Mouse (Mus musculus) limb, embryonic 14.5 days (tissue): ENCODE measurements around the gene Mast4. TPM values are rescaled to one million over a fixed set of nuclear protein-coding genes. Genes with fewer than 3 reads are reported as not detected.

Experiments
- ATAC-seq: fragments of 200-750 bp; cut with Nextera tagmentation; 2 replicates; pipeline ENCODE4 v1.8.0; 2017; ENCODE audit warnings: low read depth, moderate number of reproducible peaks, moderate TSS enrichment; ENCODE audit not compliant: low FRiP score
- DNase-seq: peaks from one replicate; pipeline ENCODE4 v3.0.0-alpha.2; 2015; ENCODE audit warnings: low spot score
- H3K27ac ChIP-seq: fragments of 300-500 bp; sonication (generic); replicated peaks from 2 replicates; pipeline ENCODE4 v1.5.1; 2014; ENCODE audit warnings: low read depth, mild to moderate bottlenecking, low read length, moderate library complexity, mixed read lengths
- H3K27me3 ChIP-seq: fragments of 300-500 bp; sonication (generic); 2 replicates; pipeline ENCODE4 v1.6.1; 2014; ENCODE audit warnings: low read length, mixed read lengths; ENCODE audit not compliant: control insufficient read depth, insufficient read depth
- H3K36me3 ChIP-seq: fragments of 300-500 bp; sonication (generic); 2 replicates; pipeline ENCODE4 v1.6.1; 2014; ENCODE audit warnings: mild to moderate bottlenecking, low read length, moderate library complexity, mixed read lengths; ENCODE audit not compliant: control insufficient read depth, insufficient read depth
- H3K4me1 ChIP-seq: fragments of 300-500 bp; sonication (generic); 2 replicates; pipeline ENCODE4 v1.6.1; 2014; ENCODE audit warnings: antibody characterized with exemption, low read length, mixed read lengths; ENCODE audit not compliant: control insufficient read depth, insufficient read depth
- H3K4me2 ChIP-seq: fragments of 300-500 bp; sonication (generic); replicated peaks from 2 replicates; pipeline ENCODE4 v1.6.1; 2014; ENCODE audit warnings: low read depth, mild to moderate bottlenecking, low read length, moderate library complexity; ENCODE audit not compliant: severe bottlenecking
- H3K4me3 ChIP-seq: fragments of 300-500 bp; sonication (generic); replicated peaks from 2 replicates; pipeline ENCODE4 v1.5.1; 2014; ENCODE audit warnings: low read length
- H3K9ac ChIP-seq: fragments of 300-500 bp; sonication (generic); 2 replicates; pipeline ENCODE4 v1.6.1; 2014; ENCODE audit warnings: mild to moderate bottlenecking, low read depth, low read length, moderate library complexity; ENCODE audit not compliant: severe bottlenecking
- H3K9me3 ChIP-seq: fragments of 300-500 bp; sonication (generic); 2 replicates; pipeline ENCODE4 v1.6.1; 2016; ENCODE audit warnings: low read length; ENCODE audit not compliant: control insufficient read depth
- POLR2A ChIP-seq: fragments of 200-500 bp; IDR thresholded peaks from 2 replicates; pipeline ENCODE4 v1.8.0; 2012; ENCODE audit warnings: inconsistent platforms, mild to moderate bottlenecking, moderate library complexity, borderline replicate concordance; ENCODE audit not compliant: insufficient read depth, insufficient read length; ENCODE audit errors: extremely low read depth
- WGBS: fragments of 180-500 bp; shearing (Covaris S2); extraction: QIAGEN DNeasy Blood & Tissue Kit; methylation state at CpG from one replicate; pipeline ENCODE4 v1.1.7; 2014; 5-methylcytosine and 5-hydroxymethylcytosine counted together
- polyA plus RNA-seq, 2 experiments: library from polyadenylated mRNA; depleted of rRNA in 1 of 2; stranded (reverse) in 1 of 2; unstranded in 1 of 2; fragments of >200 nt; fragmentation: Nextera tagmentation in 1 of 2; extraction: Ambion mirVana in 1 of 2; gene quantifications; 2 replicates each; pipeline versions ENCODE4 v1.2.1 to v1.2.3; 2012 to 2014

Mast4 gene
- polyA plus RNA-seq, 2 experiments: 12.5 to 25.2 TPM

DNA sequence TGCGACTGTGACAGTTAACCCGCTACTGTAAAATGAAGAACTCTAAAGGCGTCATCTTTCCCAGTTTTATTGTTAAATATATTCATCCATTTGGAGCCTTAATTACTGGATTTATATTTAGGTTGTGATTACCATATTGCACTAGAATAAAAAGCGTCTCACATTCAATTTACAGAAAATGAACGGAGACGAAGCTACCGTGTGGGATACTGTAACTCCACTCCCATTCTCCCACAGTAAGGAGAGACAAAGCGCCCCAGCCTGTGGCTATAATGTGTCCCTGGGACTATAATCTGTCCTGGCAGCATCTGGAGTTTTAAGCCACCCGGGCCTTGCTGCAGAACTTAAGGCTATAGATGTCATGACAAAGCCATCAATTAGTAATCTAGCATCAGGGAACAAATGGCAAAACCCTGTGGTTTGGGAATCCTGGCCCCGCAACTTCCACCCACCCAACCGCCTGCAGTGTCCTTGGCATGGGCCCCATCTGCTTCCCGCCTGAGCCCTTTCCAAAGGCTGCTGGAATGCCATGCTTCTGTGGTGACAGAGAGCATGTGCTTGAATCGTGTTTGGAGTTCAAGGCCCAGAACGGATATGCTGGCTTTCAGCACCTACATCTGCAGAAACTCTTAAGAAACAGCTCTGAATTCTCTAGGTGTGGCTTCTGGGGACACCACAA is 459.7 kb downstream of the Mast4 start:
- H3K9me3 ChIP-seq: no peaks in the 10 kb centered on the region
- H3K36me3 ChIP-seq: no peaks in the 10 kb centered on the region
- ATAC-seq (no peak), DNase-seq (no peak)
- no peak overlapping the region for H3K9ac ChIP-seq
- no peaks in the 10 kb centered on the region; the same call in 1 of the 2 replicates for H3K4me1 ChIP-seq
- WGBS: 77% methylated on average over 14 of the region's 14 CpGs
- H3K4me3 ChIP-seq: no peak overlapping the region
- no peak overlapping the region for H3K4me2 ChIP-seq
- H3K27ac ChIP-seq: no peak overlapping the region
- no peaks in the 10 kb centered on the region for H3K27me3 ChIP-seq
- no peak for TF ChIP-seq POLR2A

DNA sequence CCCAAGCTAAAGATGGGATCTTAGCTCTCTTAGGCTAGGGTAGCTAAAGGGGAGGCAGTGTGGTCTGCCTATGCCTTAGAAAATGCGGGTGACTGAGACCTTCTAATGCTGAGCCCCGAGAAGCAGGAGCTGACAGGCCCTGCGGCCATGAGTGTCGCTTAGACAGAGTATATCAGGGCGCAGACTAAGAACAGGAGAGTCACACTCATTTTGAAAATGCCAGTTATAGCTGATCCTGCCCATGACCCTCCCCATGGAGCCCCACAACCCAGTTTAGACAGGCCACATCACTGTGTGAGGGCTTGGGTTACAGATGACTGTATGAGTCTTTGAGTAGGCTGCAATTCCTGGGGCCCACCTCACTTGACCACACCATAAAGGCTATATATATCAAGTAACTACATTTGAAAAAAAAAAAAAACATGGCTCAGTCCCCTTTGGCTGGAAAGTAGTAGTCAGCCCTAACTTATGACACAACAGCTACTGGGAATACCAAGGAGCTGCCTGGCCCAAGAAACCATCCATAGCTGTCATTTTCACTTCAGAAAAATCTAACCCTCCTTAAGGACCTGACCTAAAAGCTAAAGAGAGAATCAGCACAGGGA is 460.8 kb downstream of the Mast4 start:
- H3K4me1 ChIP-seq: no peaks in the 10 kb centered on the region; the same call in 1 of the 2 replicates
- WGBS: 93% methylated on average over 5 of the region's 5 CpGs
- no peak for ATAC-seq

DNA sequence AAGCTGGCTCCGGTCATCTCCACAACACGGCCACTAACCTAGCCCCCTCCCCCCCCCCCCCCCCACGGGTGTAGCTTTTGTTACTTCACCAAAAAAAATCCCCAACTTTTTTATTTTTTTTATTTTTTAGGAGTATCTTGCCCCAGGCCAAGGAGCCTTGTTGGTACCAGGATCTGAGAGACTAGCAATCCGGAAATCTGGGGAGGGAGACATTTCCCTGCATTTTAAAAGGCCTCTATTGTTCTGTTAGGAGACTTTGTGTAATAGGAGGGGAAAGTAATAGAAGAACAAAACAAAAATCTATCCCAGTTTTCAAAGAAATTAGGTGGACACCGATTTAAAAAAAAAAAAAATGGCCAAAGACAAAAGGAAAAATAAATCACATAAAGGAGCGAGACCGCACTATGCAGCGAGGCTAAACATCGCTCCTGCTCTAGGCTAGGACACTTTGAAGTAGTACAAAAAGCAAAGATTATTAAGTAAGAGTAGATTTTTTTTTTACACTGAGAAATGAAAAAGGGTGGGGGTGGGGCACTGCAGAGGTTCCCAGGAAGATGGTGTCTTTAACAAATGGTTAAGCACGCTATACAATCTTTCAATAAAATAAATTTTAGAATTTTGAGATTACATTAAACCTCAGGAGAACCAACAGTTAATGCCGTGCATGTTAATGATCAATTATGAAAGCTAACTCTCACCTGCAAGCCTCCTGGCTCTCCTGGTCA is 462.8 kb downstream of the Mast4 start:
- DNase-seq: no peak

More for the DNA sequence above, 460.8 kb downstream of the Mast4 start:
- H3K9me3 ChIP-seq: no peaks in the 10 kb centered on the region
- H3K27me3 ChIP-seq: no peaks in the 10 kb centered on the region
- DNase-seq: no peak
- no peak overlapping the region for H3K27ac ChIP-seq
- no peaks in the 10 kb centered on the region for H3K36me3 ChIP-seq
- no peak overlapping the region for H3K4me2 ChIP-seq
- no peak overlapping the region for H3K9ac ChIP-seq
- TF ChIP-seq POLR2A: no peak
- no peak overlapping the region for H3K4me3 ChIP-seq

DNA sequence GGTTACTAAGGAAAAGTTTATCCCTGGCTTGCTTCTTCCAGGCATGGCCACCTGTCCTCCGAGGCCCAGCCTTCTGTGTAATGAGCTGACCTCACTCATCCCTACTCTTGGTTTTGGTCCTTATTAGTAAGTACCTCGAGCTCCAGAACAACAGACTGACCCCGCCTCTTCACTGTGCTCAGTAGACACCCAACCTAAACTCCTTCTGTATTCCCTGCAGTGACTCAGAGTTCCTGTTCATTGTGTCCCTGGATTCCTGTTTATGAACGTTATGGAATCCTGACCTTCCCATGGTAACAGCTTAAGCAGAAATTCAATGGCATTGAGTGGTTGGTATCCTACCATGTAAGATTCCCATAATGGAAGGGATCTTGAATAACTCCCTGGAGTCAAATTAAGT is 464.8 kb downstream of the Mast4 start:
- ATAC-seq (no peak), DNase-seq (no peak)
- WGBS: 88% methylated on average over 4 of the region's 4 CpGs
- no peak overlapping the region for H3K4me2 ChIP-seq
- no peaks in the 10 kb centered on the region for H3K9me3 ChIP-seq
- no peak for TF ChIP-seq POLR2A
- no peak overlapping the region for H3K9ac ChIP-seq
- H3K4me1 ChIP-seq: no peaks in the 10 kb centered on the region
- no peaks in the 10 kb centered on the region for H3K36me3 ChIP-seq
- no peak overlapping the region for H3K27ac ChIP-seq
- H3K4me3 ChIP-seq: no peak overlapping the region
- no peaks in the 10 kb centered on the region for H3K27me3 ChIP-seq

More for the DNA sequence above, 462.8 kb downstream of the Mast4 start:
- WGBS: 71% methylated on average over 11 of the region's 11 CpGs
- no peaks in the 10 kb centered on the region for H3K36me3 ChIP-seq
- no peak for ATAC-seq
- no peak overlapping the region for H3K4me3 ChIP-seq
- H3K4me2 ChIP-seq: no peak overlapping the region
- H3K27me3 ChIP-seq: no peaks in the 10 kb centered on the region
- no peak for TF ChIP-seq POLR2A
- no peaks in the 10 kb centered on the region for H3K9me3 ChIP-seq
- no peak overlapping the region for H3K9ac ChIP-seq
- no peaks in the 10 kb centered on the region; the same call in 1 of the 2 replicates for H3K4me1 ChIP-seq
- H3K27ac ChIP-seq: no peak overlapping the region

DNA sequence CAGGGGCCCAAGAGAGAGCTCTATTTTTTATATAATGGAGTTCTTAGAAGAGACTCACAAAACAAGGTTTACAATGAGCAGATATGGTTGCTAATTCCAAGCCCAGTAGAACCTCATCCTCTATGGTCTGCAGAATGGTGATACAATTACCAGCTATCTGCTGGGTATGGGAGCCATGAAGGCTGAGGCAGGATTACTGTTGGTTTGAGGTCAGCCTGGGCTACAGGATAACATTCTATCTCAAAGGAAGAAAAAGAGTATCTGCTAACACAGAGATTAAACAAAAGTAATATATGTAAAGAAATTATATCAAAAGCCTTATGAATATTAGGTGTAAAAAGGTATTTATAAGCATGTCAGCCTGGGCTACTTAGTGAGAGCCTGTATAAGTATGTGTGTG is 467.5 kb downstream of the Mast4 start:
- DNase-seq (no peak), ATAC-seq (no peak)
- H3K9me3 ChIP-seq: no peaks in the 10 kb centered on the region
- H3K27me3 ChIP-seq: no peaks in the 10 kb centered on the region
- H3K4me2 ChIP-seq: no peak overlapping the region
- no peak overlapping the region for H3K27ac ChIP-seq
- H3K36me3 ChIP-seq: no peaks in the 10 kb centered on the region
- H3K4me1 ChIP-seq: no peaks in the 10 kb centered on the region
- TF ChIP-seq POLR2A: no peak
- no peak overlapping the region for H3K9ac ChIP-seq
- H3K4me3 ChIP-seq: no peak overlapping the region
